Mouse (Mus musculus) kidney, postnatal 36 days (tissue): ENCODE measurements at regions not wholly inside any gene's neighbourhood (a gene's known extent, or its start where the extent isn't known, plus 50 kb on each side); places are given as distances from the start of the nearest gene placed in this dataset.
"Not testable (repeated sequence)": the region's sequence is repeated elsewhere in the genome, so short reads cannot be mapped to it uniquely, and the experiment has no call there.

Experiments used
- DNase-seq, 2 experiments: peaks; one replicate each; pipeline ENCODE4 v3.0.0; 2021 to 2022; ENCODE audit warnings: mixed read lengths in 2 of 2

DNA sequence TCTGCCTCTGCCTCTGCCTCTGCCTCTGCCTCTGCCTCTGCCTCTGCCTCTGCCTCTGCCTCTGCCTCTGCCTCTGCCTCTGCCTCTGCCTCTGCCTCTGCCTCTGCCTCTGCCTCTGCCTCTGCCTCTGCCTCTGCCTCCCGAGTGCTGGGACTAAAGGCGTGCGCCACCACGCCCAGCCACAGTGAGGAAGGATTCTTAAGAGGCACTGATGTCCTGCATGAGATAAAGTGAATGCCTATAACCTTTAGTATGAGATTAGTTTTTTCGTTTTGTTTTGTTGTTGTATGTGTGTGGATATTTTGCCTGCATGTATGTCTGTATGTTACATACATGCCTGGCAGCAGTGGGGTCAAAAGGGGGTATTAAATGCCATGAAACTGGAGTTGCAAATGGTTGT lies 63.2 kb downstream of the Hlx start:
- not testable (repeated sequence) for DNase-seq

DNA sequence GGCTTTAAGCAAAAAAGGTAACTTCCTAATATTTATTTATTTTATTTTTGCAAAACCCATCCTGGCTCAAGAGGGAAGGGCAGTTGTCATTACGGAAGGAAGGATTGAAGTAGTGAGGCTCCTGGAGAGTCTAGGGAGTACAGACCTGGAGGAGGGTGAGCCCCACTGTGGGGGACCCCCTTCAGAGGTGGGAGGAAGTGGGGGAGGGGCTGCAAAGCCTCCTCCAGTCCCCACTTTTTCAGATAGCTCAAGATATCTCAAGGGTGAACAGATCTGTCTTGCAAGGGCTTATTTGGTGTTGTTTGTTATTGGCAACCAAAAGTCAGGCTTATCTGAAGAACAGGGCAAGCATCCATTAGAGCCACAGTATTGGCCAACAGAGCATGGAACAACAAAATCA lies 64.0 kb downstream of the Hlx start:
- DNase-seq: no peak

DNA sequence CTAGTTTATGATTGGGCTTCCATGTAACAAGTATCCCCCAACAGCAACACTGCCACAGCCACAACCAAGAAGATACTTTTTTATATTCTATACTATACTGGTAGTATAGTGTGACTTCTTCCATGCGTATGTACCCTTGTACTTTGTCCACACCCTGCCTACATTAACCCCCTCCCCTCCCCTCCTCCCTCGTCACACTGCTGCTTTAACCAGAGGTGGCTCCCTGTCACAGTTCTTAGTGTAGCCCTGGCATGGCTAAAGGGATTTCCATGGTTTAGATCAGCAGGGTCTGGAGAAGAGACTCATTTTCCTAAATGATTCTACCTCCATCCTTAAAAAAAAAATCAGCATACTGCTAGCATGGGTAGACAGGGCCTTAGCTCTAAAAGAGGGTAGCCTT lies 64.4 kb downstream of the Hlx start:
- no peak for DNase-seq

DNA sequence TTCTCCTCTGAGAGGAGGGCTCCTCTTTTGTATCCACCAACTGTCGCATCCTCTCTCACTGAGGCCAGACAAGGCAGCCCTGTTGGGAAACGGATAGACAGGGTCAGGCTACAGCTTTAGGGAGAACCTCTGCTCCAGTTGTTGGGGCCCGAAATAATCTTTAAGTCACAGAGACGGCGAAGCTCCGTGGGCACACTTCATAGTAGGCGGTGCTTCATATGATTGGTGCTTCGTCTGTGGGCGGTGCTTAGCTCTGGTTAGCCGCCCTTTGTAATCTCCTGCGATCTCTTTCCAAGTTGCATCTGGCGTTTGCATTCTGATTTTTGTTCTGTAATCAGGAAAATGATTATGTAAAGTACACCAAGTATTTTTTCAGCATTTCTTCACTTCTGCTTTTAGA lies 67.2 kb downstream of the Hlx start:
- DNase-seq: no peak

DNA sequence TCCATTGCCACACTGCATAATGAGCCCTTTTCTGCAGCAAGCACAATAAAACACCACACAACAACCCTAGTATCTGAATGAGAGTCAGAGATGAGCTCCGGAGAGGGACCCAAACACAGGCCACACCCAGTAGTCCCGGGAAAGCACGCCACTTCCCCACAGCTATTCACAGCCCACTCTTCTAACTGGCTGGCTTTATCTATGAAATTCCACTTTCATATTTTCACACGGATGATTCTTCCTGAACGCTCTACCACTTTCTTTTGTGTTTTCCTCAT lies 68.4 kb downstream of the Hlx start:
- no peak for DNase-seq

DNA sequence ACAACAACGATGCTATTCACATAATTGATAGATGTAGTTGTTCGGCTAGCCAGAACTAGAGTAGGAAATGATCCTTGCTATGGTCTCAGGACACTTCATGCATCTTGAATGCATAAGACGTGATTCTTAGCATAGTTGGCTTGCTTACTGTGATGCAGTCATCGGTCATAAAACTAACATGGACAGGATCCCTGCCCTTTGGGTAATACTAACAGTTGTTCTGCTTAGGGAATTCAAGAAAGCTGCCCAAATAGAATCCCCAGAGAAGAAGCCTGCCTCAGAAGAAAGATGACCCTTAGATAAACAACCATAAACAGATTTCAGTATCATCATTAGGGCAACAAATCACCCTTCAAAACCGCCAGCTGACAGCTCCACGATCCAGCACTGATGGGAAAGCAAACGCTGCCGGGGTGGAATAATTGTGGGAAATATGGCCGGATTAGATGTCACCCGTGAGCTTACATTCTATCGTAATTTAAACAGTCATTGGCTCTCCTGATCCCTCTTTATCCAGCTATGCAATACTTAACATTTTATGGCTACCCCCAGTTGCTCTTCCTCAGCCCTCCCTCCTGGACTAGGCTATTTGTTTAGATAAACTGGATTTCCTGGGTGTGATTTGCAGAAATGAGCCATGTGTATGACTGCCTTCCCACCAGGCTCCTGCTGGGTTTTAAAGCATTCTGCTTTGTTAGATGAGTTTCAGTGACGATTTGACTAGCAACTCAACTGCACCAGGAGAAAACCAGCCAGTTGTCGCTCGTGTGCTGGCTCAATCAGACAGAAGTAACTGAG lies 68.9 kb downstream of the Hlx start:
- DNase-seq: no peak

DNA sequence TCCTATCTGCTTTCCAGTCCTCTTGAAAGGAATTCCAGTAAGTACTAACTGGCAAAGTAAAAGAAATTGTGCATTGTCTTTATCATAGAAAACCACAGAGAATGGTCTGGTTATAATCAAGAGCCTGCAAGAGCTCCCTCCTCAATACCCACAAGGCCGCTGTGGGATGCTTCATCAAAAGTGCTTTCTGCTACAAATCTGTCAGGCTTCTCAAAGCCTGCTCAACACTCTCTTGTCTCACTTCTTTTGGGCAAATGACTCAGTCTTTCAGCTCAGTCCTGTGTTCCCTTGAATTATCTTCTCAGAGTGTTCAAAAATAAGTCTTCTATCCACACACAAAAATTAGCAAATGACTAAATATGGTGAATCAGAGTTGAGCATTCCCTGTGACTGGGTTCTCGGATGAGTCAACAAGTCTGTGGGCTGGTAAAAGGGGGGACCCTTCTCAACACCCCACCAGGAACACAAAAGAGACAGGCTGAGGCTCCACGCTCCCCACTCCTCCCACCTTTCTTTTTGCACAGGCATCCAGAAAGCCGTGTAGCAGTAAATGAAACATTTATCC lies 81.8 kb downstream of the Hlx start:
- DNase-seq: no peak

DNA sequence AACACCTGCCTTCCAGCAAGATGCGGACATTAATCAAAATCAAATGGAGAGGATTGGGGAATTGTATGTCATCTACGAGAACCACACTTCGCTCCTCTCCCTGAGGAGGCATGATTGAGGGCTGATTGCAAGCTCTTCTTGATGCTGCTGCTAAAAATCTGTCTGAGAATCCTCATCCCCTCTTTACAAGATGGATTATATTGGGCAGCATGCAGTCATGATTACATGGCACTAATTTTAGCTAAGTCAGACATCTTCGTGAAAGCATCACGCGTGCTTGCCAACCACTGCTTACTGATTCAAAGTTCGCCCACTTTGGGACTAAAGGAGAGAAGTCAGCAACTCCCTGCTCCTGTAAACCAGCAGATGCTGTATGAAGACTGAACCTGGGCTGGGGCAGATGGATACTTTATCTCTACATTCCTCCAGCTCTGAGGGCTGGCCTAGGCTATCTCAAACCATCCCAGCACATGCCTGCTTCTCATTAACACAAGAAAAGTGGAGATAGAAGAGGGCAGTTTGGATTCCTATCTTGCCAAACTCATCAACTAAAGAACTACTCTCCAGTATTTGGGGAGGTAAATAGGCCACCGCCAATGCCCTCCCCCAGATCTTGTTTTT lies 84.4 kb downstream of the Hlx start:
- DNase-seq: no peak

DNA sequence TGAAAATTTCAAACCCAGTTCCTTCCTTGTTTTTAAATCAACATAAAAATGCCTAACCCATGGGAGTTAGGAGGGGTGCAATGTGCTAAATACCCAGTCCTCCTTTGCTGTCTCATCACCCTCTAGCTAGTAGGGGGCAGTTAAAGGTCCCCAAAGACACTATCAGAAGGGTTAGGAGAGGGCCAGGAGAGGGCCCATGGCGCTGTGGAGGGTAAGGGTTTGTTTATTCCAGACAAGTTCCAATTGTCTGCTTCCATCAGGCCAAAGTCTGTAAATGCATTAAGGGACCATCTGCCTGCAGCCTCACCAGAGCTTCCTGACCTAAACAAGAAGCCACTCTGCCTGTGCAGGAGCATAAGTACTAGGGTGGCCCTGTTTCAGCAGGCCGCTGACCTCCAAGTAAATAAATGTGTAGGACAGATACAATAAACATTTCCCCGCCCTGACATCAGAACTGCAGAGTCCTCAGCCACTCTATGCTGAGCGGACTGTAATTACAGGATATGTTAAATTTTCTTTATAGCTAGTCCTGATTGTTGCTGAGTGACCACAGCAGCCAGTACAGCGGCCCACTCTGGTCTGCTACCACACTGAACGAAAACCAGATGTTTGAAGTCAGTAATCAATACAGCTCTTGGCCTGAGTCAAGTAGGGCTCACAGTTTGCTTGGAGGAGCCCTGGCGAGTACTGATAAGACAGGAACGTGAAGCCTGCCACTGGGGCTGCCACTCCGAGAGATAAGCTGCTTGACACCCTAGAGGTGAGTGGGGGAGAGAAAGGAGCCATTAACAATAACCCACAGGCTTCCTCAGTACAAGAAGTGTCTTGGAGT lies 87.4 kb downstream of the Hlx start:
- no peak for DNase-seq

DNA sequence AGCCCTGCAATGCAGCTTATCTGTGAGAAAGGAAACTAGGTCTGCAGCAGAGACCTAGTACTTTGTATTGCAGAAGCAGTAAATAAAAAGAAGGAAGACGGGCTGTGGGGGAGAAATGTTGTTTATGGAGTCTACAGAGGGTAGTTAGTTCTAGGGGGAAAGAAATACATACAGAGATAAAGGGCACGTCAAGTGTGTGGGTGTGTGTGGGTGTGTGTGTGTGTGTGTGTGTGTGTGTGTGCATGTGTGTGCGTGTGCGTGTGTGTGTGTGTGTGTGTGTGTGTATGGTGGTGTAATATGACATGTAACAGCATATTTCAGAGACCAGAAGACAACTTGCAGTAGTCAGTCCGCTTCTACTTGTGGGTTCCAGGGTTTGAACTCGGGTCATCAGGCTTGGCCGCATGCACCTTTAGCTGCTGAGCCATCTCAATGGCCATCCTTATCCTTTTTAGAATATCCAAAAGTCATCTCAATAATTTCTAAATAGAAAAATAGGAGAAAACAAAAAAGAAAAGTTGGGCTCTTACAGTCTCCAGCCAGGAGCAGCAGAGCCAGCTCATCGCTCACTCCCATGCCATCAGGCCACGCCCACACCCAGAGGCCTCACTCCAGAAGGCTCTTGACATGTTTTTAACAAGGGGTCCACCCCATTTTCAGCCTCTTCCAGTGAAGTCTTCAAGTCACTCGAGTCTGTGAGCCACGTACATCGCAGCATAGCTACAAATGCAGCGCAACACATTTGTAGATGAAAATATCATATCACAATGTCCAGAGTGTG lies 101.5 kb downstream of the Hlx start:
- no peak for DNase-seq

DNA sequence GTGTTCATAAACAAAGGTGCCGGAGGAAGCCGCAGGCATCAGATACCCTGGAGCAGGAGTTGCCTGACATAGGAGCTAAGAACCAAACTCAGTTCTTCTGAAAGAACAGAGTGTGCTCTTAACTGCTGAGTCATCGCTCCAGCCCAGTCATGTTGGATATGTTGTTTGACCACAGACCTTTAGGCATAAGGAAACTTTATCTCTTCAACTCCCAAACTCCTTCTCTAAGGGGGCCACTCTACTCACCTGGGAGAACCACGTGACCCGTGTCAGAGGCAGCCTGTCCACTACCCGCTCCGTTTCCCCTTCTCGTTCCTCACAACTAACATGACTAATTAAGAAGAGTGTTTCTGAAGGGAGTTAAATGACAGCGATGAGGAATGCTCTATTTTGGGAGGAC lies 103.2 kb downstream of the Hlx start:
- DNase-seq: no peak

DNA sequence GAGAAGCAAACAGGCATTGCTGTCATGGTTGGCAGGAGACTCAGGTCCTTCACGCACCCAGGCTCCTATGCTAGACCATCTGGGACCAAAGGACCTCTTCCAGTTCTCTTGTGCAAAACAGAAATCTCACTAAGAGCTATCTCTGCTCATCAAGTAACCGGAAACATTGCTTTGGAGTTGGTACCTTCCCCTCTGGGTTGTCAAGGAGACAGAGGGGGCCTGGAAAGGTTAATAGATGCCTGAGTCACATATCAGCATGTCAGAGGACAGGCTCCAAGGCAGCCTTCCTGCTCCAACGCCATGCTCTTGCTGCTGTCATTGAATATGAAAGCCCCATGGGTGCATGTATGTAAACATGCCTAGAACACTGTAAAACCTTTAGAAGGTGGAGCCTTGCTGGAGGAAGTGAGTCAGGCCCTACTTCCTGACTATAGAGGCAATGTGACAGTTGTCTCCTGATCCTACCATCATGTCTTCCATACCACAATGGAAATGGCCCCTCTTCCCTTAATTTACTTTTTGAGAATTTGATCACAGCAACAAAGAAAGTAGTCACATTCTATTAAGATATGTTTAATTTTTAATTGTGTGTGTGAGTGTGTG lies 103.8 kb downstream of the Hlx start:
- DNase-seq: no peak

DNA sequence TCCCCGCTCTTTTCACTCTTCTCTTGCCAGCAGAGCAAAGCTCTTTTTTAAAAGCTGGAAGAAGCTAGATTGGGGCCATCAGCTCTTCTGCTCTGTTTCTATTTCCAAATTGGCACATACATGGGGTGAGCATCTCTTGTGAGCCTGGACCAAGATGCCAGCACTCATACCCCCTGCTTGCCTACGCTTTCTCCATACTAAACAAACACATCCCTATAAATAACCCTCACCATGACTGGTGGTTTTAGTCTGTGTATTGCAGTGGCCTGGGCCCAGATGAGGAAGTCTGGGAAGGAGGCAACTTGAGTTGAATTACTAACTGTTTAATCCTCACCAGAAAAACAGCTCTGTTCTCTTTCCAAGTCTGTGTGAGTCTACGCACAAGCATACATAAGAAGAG lies 110.0 kb downstream of the Hlx start:
- DNase-seq: no peak

DNA sequence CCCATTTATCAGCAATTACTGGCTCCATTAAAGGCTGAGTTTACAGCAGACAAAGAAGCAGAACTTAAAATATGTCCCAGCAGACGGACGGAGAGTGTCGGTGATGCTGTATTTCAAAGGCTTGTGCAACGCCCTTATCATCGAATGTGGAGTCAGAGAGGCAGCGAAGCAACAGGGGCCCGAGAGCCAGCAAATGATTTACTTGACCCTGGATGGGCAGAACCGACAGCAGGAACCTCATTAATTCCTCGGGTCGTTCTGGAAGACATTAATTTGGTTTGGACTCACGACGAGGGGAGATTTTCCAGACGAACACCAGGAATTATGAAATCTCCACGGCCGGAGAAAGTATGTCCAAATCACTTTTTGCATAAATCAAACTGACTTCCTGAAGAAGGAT lies 110.5 kb downstream of the Hlx start:
- no peak for DNase-seq

DNA sequence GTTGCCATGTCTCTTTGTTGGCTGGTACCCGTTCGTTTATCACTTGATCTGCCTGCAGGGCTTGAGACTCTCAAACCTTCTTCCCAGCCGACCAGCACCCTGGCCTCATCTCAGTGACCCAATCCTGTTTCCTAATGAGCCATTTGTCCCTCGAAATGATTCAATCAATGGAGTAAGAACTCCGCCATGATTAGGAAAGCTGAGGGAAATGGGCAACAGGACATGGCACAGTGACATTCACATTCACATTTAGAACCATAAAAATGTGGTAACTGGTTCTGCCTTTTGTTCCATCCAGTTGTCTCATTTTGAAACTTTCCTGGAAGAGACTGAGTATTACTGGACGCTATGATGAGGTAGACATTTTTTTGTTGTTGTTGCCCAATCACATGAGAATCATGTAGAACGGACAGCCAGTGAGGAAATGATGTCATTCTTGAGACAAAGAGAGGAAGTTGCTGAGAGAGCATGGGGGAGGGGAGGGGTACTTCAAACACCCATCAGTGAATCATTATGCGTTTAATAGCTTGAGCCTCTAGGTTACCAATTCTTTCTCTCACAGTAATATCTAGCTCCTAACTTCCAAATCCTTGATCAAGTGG lies 114.5 kb downstream of the Hlx start:
- peak in 1 of 2 experiments; percentile 14 for DNase-seq

DNA sequence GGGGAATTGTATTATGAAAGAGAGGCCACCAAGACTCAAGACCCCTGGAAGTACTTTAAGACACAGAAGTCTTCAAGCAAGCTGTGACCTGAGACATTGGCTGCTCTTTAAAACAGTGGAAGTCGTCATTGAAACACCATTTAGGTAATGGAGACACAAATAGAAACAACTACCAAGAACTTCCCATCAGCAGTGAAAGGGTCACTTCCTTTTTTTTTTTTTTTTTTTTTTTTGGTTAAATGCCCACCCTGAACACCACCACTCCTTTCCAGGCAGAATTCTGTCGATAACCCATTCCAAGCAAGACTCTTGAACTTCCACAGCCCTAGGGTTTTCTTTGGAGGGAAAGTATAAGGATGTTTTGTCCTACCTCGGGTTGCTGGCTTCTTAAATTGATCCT lies 116.4 kb downstream of the Hlx start:
- no peak for DNase-seq

DNA sequence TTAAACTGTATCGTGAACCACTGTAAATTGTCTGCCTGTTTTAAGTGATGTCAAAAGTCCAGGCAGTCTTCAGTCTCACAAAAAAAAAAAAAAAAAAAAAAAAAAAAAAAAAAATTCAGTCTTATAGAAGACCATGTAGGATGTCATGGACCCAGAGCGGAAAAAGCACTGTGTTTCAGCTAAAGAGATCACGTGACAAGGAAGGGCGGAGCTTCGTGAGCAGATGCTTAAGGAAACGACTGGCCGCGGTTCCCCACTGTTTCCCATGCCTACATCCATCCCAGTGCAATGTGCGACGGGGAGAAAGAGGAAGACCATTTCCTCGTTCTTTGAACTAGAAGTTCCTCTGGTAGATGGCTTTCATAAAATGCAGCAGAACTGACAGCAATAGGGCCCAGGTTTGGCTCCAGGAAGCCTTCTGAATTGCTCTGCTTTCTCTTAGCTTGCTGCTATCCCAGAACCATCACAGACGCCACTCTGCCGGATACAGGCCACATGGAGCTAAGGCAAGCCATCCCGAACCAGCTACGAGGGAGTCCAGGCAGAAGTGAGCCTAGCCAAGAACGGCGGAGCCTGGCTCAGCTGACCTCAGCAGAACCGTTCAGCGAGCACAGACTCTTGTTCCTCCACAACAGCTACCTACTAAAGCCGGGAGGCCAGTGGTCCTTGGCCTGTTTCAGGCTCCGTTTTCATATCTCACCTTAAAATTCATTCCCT lies 117.6 kb downstream of the Hlx start:
- peak in 1 of 2 experiments; percentile 22 for DNase-seq

DNA sequence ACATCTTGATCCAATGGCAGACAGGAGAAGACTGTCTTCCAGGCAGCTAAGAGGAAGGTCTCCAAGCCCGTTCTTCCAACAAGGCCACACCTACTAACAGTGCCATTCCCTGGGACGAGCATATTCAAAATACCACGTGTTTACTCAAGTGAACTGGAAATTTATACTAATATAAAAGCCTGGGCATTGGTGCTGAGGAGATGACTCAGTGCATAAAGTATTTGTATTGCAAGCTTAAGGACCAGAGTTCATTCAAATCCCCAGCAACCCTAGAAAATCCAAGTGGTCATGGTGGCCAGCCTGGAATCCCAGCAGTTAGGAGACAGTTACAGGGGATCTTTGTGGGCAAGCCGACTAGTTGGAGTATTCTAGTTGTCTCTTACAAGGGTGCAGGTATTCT lies 119.5 kb downstream of the Hlx start:
- no peak for DNase-seq

DNA sequence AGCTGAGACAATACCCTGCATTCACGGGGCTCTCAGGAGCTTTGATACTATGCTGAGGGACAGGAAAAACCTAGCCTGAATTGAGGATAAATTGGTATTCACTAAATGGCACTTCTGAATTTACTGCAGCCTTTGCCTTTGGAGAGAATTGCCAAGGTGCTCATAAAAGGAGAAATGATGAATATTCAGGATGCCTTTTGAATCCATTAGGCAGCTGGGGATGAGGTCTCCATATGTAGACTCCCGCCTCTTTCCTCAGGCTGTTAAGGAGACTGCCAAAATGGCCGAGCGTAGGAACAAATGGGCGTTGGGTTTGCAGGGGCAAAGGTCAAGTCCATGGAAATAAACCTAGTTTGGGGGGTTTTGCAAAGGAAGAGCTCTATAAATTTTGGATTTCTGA lies 123.5 kb downstream of the Hlx start:
- no peak for DNase-seq

DNA sequence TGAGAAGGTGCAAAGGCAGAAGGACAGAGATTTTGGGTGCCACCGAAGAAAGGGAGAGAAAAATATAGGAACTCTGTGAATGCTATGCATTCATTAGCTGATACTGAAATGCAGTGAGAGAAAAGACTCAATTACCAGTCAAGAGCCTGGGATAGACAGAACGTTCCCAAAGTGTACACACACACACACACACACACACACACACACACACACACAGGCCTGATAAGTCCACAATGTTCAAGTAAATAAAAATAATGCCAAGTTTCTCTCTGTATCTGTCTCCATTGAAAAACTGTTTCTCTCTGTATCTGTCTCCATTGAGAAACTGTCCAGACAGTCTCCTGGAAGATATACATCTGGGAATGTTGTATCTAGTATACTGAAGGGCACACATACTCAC lies 124.1 kb downstream of the Hlx start:
- DNase-seq: no peak

DNA sequence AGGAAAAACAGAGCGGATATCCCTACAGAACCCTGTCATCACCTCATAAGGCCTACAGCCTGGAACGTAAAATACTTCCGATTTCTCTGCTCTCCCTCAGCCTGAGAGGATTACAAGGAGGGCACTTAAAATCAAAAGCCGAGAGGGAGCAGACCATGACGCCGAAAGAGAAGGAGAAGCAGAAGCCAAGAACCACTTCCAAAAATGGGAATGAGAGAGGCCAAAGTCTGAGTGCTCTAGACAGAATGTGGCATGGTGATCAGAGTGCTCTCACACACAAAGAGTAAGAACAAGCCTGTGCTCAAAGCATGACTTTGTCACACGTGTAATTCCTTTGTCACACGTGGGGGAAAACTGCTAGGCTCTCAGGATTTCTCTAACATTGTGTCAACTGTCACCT lies 125.9 kb downstream of the Hlx start:
- DNase-seq: no peak
